Comparison of ENCODE assay signal across 15 mouse cellular contexts in the genomic region with DNA sequence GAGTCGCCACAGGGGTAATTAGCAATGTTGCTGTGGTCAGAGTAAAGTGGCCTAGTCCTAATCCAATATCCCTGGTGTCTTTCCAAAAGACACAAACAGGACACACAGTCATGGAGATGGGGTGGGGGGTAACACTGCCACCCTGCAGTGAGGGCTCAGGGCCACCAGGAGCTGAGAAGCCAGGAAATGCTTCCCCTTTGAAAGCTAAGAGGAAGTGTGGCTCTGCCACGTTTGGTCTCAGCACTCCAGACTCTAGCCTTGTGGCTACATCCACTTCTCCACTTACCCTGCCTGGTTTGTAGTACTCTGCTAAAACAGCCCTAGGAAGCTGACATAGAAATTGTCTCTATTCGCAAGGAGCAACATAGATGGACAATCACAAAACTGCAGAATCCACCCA.
"Had no signal": no experiment of that assay in that cellular context is flagged by ENCODE, and none has a peak within 500 bp of the region (broad histone marks: within the 10 kb centered on the region; RNA-seq: fewer than 3 reads in every experiment).

No protein-coding gene starts in this region.

- H3K36me3 ChIP-seq: liver, embryonic 13.5 days; midbrain, embryonic 12.5 days had no signal

- H3K4me3 ChIP-seq: left cerebral cortex, adult 2 months; liver, embryonic 13.5 days; midbrain, embryonic 12.5 days had no signal

- H3K9ac ChIP-seq: liver, embryonic 13.5 days; liver, postnatal 0 days; midbrain, embryonic 12.5 days had no signal

- DNase-seq: kidney, adult 8-10 months; kidney, postnatal 10 days; kidney, postnatal 4 days; liver; liver, embryonic 13.5 days; liver, postnatal 0 days; lung, postnatal 36 days; right cerebral cortex, adult 18-20 months; thymus, adult 18-20 months; thymus, postnatal 14 days had no signal

- H3K4me2 ChIP-seq: liver, embryonic 13.5 days; midbrain, embryonic 12.5 days had no signal

- H3K27me3 ChIP-seq: liver, embryonic 13.5 days had no signal

- H3K4me1 ChIP-seq: liver, embryonic 13.5 days had no signal

- ATAC-seq: inflammation-experienced regulatory T-cells, adult 6 months; intestine, postnatal 0 days; liver, postnatal 0 days had no signal

- H3K27ac ChIP-seq: left cerebral cortex, adult 2 months; liver, embryonic 13.5 days; midbrain, embryonic 12.5 days had no signal

- H3K9me3 ChIP-seq: liver, embryonic 13.5 days; megakaryocyte, embryonic 14.5 days; midbrain, embryonic 12.5 days had no signal
